In the genomic region with DNA sequence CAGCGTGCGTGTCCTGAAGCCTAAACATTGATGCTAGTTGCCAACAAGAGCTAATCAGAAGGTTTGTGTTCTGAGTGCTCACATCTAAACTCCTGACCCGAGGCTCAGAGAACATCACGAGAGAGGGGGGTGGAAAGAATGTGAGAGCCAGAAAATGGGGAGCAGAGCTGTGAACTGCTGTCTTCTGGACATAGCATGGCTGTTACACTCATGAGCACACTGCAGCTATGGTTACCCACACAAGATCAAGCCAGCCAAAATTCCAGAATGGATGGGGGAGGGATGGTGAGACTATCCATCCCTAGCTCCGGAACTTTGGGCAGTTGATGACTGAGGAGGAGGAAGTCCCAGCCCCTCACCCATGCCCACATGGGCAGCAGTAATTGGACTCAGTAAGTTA, we compare ENCODE assay signal across 19 mouse cellular contexts. TPM values are rescaled to one million over a fixed set of nuclear protein-coding genes. Genes with fewer than 3 reads are reported as not detected.
DNase-seq lines count a peak whose midpoint lies in the region; ATAC-seq and TF ChIP-seq lines count a peak whose summit lies in the region.
"Had no signal": no experiment of that assay in that cellular context is flagged by ENCODE, and none has a peak within 500 bp of the region (broad histone marks: within the 10 kb centered on the region; RNA-seq: fewer than 3 reads in every experiment).

No protein-coding gene starts in this region.

- no peak overlapping the region for H3K4me2 ChIP-seq in heart, embryonic 15.5 days
- H3K4me2 ChIP-seq in heart, embryonic 12.5 days: no peak overlapping the region
- no peak overlapping the region for H3K4me2 ChIP-seq in kidney, postnatal 0 days (ENCODE audit: low read length)
- no peak overlapping the region for H3K4me2 ChIP-seq in hindbrain, embryonic 11.5 days (replicated peaks; ENCODE audit: low read depth, low read length)
- H3K4me2 ChIP-seq: embryonic facial prominence, embryonic 13.5 days; heart, embryonic 13.5 days; hindbrain, embryonic 15.5 days; limb, embryonic 12.5 days; liver, embryonic 15.5 days had no signal

- peak; percentile 46 for DNase-seq in Muller cell, postnatal 12 days (ENCODE audit: inconsistent ontology term)
- peak; percentile 71 for DNase-seq in kidney, postnatal 0 days (ENCODE audit: low spot score)
- peak; percentile 48 for DNase-seq in lung, postnatal 25 days (ENCODE audit: low spot score)
- no peak for DNase-seq in layer of hippocampus, adult 2 months (ENCODE audit: low spot score in 2 of 2)
- DNase-seq in urinary bladder, adult 2 months (ENCODE audit: low spot score): no peak
- no peak for DNase-seq in hindbrain, embryonic 11.5 days (ENCODE audit: low spot score)
- DNase-seq: cerebellum, adult 11-12 months; gastrocnemius, postnatal 25 days; spleen, adult 18-20 months; thymus, postnatal 36 days had no signal

- no peak for ATAC-seq in heart, embryonic 15.5 days (replicated peaks; ENCODE audit: insufficient number of reproducible peaks, insufficient read depth, low FRiP score, low read depth)
- ATAC-seq in heart, embryonic 12.5 days (ENCODE audit: insufficient number of reproducible peaks, low FRiP score): no peak
- ATAC-seq in kidney, postnatal 0 days (replicated peaks; ENCODE audit: low FRiP score, low read depth): peak; percentile 79
- ATAC-seq in hindbrain, embryonic 11.5 days (ENCODE audit: low FRiP score): no peak

- H3K27me3 ChIP-seq in heart, embryonic 15.5 days: no peaks in the 10 kb centered on the region
- H3K27me3 ChIP-seq in heart, embryonic 12.5 days (replicated peaks): no peaks in the 10 kb centered on the region
- no peaks in the 10 kb centered on the region for H3K27me3 ChIP-seq in kidney, postnatal 0 days (ENCODE audit: insufficient read depth, low read length)
- no peaks in the 10 kb centered on the region for H3K27me3 ChIP-seq in hindbrain, embryonic 11.5 days (ENCODE audit: control insufficient read depth, insufficient read depth, low read length)
- H3K27me3 ChIP-seq: embryonic facial prominence, embryonic 13.5 days; heart, embryonic 13.5 days; hindbrain, embryonic 15.5 days; liver, embryonic 15.5 days had no signal

- no peaks in the 10 kb centered on the region for H3K9me3 ChIP-seq in heart, embryonic 15.5 days (replicated peaks)
- H3K9me3 ChIP-seq in heart, embryonic 12.5 days (replicated peaks): no peaks in the 10 kb centered on the region
- H3K9me3 ChIP-seq in kidney, postnatal 0 days (replicated peaks; ENCODE audit: low read length): no peaks in the 10 kb centered on the region
- no peaks in the 10 kb centered on the region for H3K9me3 ChIP-seq in hindbrain, embryonic 11.5 days (ENCODE audit: control insufficient read depth, low read length)
- H3K9me3 ChIP-seq: embryonic facial prominence, embryonic 13.5 days; forebrain, embryonic 10.5 days; heart, embryonic 13.5 days; hindbrain, embryonic 15.5 days; limb, embryonic 12.5 days; liver, embryonic 15.5 days had no signal

- no peak for TF ChIP-seq CTCF in kidney, postnatal 0 days (IDR thresholded peaks at IDR 0.05; ENCODE audit: low read depth)
- TF ChIP-seq CTCF in layer of hippocampus, adult 2 months (conservative IDR thresholded peaks at IDR 0.05): no peak

- no peak overlapping the region for H3K9ac ChIP-seq in heart, embryonic 15.5 days
- H3K9ac ChIP-seq in heart, embryonic 12.5 days: no peak overlapping the region
- H3K9ac ChIP-seq in kidney, postnatal 0 days (ENCODE audit: low read depth, low read length): no peak overlapping the region
- H3K9ac ChIP-seq in hindbrain, embryonic 11.5 days (ENCODE audit: low read depth, low read length): no peak overlapping the region
- H3K9ac ChIP-seq: embryonic facial prominence, embryonic 13.5 days; heart, embryonic 13.5 days; hindbrain, embryonic 15.5 days; limb, embryonic 12.5 days; liver, embryonic 15.5 days had no signal

- peaks cover 18% of the 10 kb centered on the region for H3K4me1 ChIP-seq in heart, embryonic 15.5 days (replicated peaks)
- peaks cover 51% of the 10 kb centered on the region for H3K4me1 ChIP-seq in heart, embryonic 12.5 days (replicated peaks)
- H3K4me1 ChIP-seq in kidney, postnatal 0 days (replicated peaks; ENCODE audit: insufficient read depth, low read length): no peaks in the 10 kb centered on the region
- H3K4me1 ChIP-seq in hindbrain, embryonic 11.5 days (replicated peaks; ENCODE audit: control insufficient read depth, insufficient read depth, low read length): no peaks in the 10 kb centered on the region
- H3K4me1 ChIP-seq: forebrain, embryonic 10.5 days; hindbrain, embryonic 15.5 days; liver, embryonic 15.5 days had no signal

- peak overlapping the region; percentile 37; the same call in 1 of the 2 replicates for H3K27ac ChIP-seq in heart, embryonic 15.5 days
- no peak overlapping the region for H3K27ac ChIP-seq in heart, embryonic 12.5 days (ENCODE audit: poor library complexity, severe bottlenecking)
- peak overlapping the region; percentile 40 for H3K27ac ChIP-seq in kidney, postnatal 0 days
- H3K27ac ChIP-seq in layer of hippocampus, adult 2 months: no peak overlapping the region
- H3K27ac ChIP-seq in hindbrain, embryonic 11.5 days (ENCODE audit: low read depth, low read length): no peak overlapping the region
- H3K27ac ChIP-seq: embryonic facial prominence, embryonic 13.5 days; forebrain, embryonic 10.5 days; heart, embryonic 13.5 days; hindbrain, embryonic 15.5 days; left cerebral cortex, adult 2 months; limb, embryonic 12.5 days; liver, embryonic 15.5 days had no signal

- H3K36me3 ChIP-seq in heart, embryonic 15.5 days: no peaks in the 10 kb centered on the region
- H3K36me3 ChIP-seq in heart, embryonic 12.5 days: peaks cover 6% of the 10 kb centered on the region; the same call in 1 of the 2 replicates
- no peaks in the 10 kb centered on the region for H3K36me3 ChIP-seq in kidney, postnatal 0 days (ENCODE audit: insufficient read depth, low read length)
- no peaks in the 10 kb centered on the region for H3K36me3 ChIP-seq in hindbrain, embryonic 11.5 days (ENCODE audit: control insufficient read depth, insufficient read depth, low read length)
- H3K36me3 ChIP-seq: forebrain, embryonic 10.5 days; hindbrain, embryonic 15.5 days; liver, embryonic 15.5 days had no signal

- no peak overlapping the region for H3K4me3 ChIP-seq in heart, embryonic 15.5 days
- no peak overlapping the region for H3K4me3 ChIP-seq in heart, embryonic 12.5 days
- H3K4me3 ChIP-seq in kidney, postnatal 0 days (replicated peaks; ENCODE audit: low read depth, low read length): no peak overlapping the region
- no peak overlapping the region for H3K4me3 ChIP-seq in layer of hippocampus, adult 2 months
- H3K4me3 ChIP-seq in hindbrain, embryonic 11.5 days (ENCODE audit: low read depth, low read length): no peak overlapping the region
- H3K4me3 ChIP-seq: embryonic facial prominence, embryonic 13.5 days; forebrain, embryonic 10.5 days; heart, embryonic 13.5 days; hindbrain, embryonic 15.5 days; left cerebral cortex, adult 2 months; limb, embryonic 12.5 days; liver, embryonic 15.5 days had no signal

- 54% methylated on average over 5 of the region's 5 CpGs for WGBS in heart, embryonic 15.5 days
- 64% methylated on average over 5 of the region's 5 CpGs for WGBS in heart, embryonic 12.5 days
- 55% methylated on average over 5 of the region's 5 CpGs for WGBS in kidney, postnatal 0 days
- 88% methylated on average over 5 of the region's 5 CpGs for WGBS in hindbrain, embryonic 11.5 days

RNA-seq across cellular contexts. Expression of gene Gm9913, which starts 24.8 kb away (rescaled TPM):
- 0.23 and 0.53 TPM in 2 replicates for polyA plus RNA-seq in heart, embryonic 15.5 days (2015; fragmentation: Nextera tagmentation; extraction: Ambion mirVana)
- 0.57 and 0.70 TPM in 2 replicates for polyA plus RNA-seq in heart, embryonic 12.5 days (2016; fragmentation: Nextera tagmentation; extraction: Ambion mirVana)
- polyA plus RNA-seq in kidney, postnatal 0 days (2015; fragmentation: Nextera tagmentation; extraction: Ambion mirVana): 0.20 and 0.26 TPM in 2 replicates
- total RNA-seq in layer of hippocampus, adult 2 months (2021): under 1 TPM; 0.33 to 0.49 TPM
- 0.06 and 0.09 TPM in 2 replicates for polyA plus RNA-seq in urinary bladder, adult 2 months (2012; rRNA removed)
- polyA plus RNA-seq in hindbrain, embryonic 11.5 days (2014; fragmentation: Nextera tagmentation; extraction: Ambion mirVana): 0.25 and 0.28 TPM in 2 replicates

RNA-seq across cellular contexts. Expression of gene Fbn1, which starts 27.7 kb away (rescaled TPM):
- 16.8 and 24.6 TPM in 2 replicates for polyA plus RNA-seq in heart, embryonic 15.5 days (2015; fragmentation: Nextera tagmentation; extraction: Ambion mirVana)
- 38.8 and 44.1 TPM in 2 replicates for polyA plus RNA-seq in heart, embryonic 12.5 days (2016; fragmentation: Nextera tagmentation; extraction: Ambion mirVana)
- polyA plus RNA-seq in kidney, postnatal 0 days (2015; fragmentation: Nextera tagmentation; extraction: Ambion mirVana): 13.2 and 13.4 TPM in 2 replicates
- 10 to 100 TPM in 1 of 2 experiments, 1 to 10 TPM in 1; 8.7 to 10.4 TPM for total RNA-seq in layer of hippocampus, adult 2 months (2021)
- 16.1 and 26.8 TPM in 2 replicates for polyA plus RNA-seq in urinary bladder, adult 2 months (2012; rRNA removed)
- 8.7 and 12.3 TPM in 2 replicates for polyA plus RNA-seq in hindbrain, embryonic 11.5 days (2014; fragmentation: Nextera tagmentation; extraction: Ambion mirVana)

Comparison
In these comparisons a context has a peak if more than half of its experiments do, and no peak if none do; other contexts are left out.
1. H3K27ac ChIP-seq: peak in heart, embryonic 15.5 days (single experiment) and kidney, postnatal 0 days (single experiment); none in heart, embryonic 12.5 days (single experiment), layer of hippocampus, adult 2 months (single experiment) and hindbrain, embryonic 11.5 days (single experiment).
2. DNase-seq: peak in Muller cell, postnatal 12 days (single experiment), kidney, postnatal 0 days (single experiment) and lung, postnatal 25 days (single experiment); none in layer of hippocampus, adult 2 months (0 of 2), urinary bladder, adult 2 months (single experiment) and hindbrain, embryonic 11.5 days (single experiment).